Mouse (Mus musculus) liver, postnatal 0 days (tissue): Measurements from ENCODE around the gene Gadd45g.

ENCODE experiments used
- CTCF ChIP-seq: sonication (generic); IDR thresholded peaks from 2 replicates; pipeline ENCODE4 v1.5.1; 2016; ENCODE audit warnings: antibody characterized with exemption, low read depth
- EP300 ChIP-seq: IDR thresholded peaks from 2 replicates; pipeline ENCODE4 v1.6.1; 2016; ENCODE audit warnings: antibody characterized with exemption, low read depth, mild to moderate bottlenecking

DNA sequence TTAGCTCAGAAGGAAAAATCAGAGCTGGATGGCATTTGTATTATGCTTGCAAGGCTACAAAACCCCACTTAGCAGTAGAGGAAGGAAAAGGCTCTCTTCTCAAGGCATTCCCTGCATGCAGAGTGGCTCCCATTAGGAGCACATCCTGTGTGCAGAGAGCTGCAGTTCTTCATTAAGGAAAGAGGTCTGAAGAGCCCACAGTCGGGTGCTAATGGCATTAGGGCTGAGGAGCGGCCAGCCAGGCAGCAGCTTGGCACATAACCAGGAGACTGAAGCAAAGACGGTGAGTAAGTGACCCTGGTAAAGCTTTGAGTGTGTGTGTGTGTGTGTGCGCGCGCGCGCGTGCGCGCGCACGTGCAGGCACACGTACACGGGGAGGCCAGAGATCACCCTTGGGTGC, 40.3 kb upstream of the Gadd45g start:
- TF ChIP-seq CTCF (no peak), EP300 (no peak)
